Mouse (Mus musculus): Measurements from ENCODE around the gene Idua.

The Idua gene

GRCm38 (mm10) chr5:108668977-108669936 is 9.1 kb downstream of the Idua start, which contains the start of gene Dgkq:
Gene Dgkq (minus strand): TSS chr5:108669672.
- no peak for TF ChIP-seq GATA4 (IDR thresholded peaks at IDR 0.05; ENCODE audit: insufficient replicate concordance, low read length)

DNA sequence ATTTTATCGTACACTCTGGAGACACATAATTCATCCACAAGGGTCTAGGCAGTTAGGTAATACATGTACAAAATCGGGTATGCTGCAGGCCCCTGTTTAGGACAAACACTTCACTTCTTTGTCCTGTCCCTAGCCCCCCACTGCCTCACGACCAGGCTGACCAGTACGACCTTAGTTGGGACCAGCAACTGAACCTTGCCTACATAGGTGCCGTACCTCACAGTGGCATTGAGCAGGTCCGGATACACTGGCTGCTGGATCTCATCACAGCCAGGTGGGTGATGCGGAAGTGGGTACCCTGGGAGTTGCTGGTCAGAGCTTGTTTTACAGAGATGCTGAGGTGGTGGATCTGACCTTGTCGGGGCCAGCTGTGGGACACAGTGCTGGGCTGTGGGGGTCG is 9.9 kb downstream of the Idua start:
- TF ChIP-seq GATA4 (IDR thresholded peaks at IDR 0.05; ENCODE audit: insufficient replicate concordance, low read length) = no peak

DNA sequence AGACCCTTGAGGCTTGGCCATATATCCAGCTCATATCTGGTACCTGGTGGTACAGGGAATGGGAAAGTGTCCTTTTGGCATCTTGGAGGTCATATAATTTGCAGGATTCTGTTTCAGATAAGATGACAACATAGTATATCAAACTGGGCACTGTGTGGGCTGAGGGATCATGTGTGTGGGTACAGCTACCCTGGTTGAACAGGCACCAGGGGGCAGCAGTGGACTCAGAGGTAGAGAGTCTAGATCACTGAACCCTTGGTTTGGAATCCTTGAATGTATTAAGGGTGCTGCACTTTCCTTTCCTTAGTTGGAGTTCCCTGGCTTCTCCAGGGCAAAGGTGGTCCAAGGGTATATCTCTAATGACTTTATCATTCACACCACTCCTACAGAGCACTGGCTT is 10.7 kb downstream of the Idua start:
- TF ChIP-seq GATA4 (IDR thresholded peaks at IDR 0.05; ENCODE audit: insufficient replicate concordance, low read length) = no peak

DNA sequence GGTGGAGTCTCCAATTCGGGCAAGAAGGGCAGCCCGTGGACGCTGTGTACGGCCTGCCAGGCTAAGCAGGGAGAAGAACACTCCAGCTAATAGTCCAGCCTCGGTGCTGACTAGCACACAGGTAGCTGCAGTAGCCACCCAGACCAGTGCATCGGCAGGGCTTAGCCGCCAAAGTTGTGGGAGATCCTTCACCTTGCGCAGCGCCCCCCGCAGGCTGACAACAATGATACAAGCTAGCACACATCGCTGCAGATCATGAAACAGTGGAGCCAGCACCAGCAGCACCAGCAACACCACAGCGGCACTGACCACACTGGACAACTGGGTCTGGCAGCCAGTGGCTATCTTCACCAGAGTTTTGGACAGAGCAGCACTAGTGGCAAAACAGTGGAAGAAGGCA is 11.6 kb downstream of the Idua start:
- TF ChIP-seq GATA4 (IDR thresholded peaks at IDR 0.05; ENCODE audit: insufficient replicate concordance, low read length) = no peak

GRCm38 (mm10) chr5:108674624-108675023 is 14.5 kb downstream of the Idua start:
- TF ChIP-seq GATA4 (IDR thresholded peaks at IDR 0.05; ENCODE audit: insufficient replicate concordance, low read length) = no peak

DNA sequence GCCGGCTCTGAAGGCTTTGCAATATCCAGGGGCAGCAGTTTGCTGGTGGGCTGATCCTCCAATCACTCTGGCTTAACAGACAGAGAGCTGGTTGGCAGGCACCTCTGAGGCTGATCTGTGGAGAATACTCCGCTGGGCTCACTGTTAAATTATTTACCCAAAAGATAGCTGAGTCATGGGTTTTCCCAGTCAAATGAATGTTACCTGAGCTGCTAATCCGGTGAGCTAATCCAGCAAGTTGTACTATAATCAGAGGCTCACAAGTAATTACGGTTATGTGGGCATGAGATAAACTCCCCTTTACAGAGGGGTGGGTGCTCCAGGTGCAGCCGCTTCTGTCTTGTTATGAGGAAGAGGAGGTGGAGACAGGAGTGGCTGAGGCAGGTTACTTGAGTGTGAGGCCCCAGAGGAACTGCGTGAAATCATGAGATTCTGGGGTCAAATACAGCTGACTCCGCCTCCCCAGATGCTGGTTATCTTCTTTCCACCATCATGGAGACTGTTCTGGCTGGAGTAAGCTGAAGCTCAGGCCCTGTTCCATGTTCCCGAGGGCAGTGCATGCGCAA is 15.2 kb downstream of the Idua start, which contains the start of gene Slc26a1:
Gene Slc26a1, minus strand, starts transcription at position 319 of the 566 bp plus-strand sequence.
- TF ChIP-seq GATA4 (IDR thresholded peaks at IDR 0.05; ENCODE audit: insufficient replicate concordance, low read length) = peak; percentile 42; the same call in 1 of the 2 replicates

DNA sequence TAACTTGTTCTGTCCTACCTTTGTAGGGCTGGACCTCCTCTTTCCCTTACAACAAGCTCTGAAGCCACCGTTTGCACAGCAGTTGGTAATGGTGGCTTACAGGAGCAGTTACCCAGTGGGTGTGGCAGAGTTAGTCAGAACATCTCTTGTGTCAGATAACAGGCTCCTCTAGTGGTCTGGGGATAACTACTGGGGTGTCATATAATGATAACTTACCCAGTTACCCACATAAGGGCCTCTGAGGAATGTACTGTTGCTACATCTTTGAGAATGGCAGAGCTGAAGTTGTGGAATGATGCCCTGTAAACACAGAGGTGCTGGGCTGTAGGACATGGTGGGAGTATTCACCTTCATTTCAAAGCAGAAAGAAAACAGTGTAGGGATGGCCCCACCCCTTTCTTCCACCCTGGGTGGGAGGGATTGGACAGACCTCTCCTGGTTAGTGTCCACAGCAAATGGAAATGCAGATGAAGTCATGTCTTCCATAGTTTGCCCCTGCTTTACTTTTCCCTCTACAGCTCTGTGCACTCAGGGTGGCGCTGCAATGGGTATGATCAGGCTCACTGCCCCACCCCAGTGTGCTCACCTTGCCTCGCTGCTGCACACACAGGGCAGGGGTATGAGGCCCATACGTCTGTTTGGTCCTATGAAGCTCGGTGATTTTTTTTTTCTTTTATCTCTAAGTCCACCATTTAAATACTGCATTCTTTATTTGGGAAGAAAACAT is 16.8 kb downstream of the Idua start:
- TF ChIP-seq GATA4 (IDR thresholded peaks at IDR 0.05; ENCODE audit: insufficient replicate concordance, low read length) = no peak

- TF ChIP-seq GATA4 (IDR thresholded peaks at IDR 0.05; ENCODE audit: insufficient replicate concordance, low read length) = no peak
Measured at GRCm38 (mm10) chr5:108677605-108678295, 17.6 kb downstream of the Idua start.

DNA sequence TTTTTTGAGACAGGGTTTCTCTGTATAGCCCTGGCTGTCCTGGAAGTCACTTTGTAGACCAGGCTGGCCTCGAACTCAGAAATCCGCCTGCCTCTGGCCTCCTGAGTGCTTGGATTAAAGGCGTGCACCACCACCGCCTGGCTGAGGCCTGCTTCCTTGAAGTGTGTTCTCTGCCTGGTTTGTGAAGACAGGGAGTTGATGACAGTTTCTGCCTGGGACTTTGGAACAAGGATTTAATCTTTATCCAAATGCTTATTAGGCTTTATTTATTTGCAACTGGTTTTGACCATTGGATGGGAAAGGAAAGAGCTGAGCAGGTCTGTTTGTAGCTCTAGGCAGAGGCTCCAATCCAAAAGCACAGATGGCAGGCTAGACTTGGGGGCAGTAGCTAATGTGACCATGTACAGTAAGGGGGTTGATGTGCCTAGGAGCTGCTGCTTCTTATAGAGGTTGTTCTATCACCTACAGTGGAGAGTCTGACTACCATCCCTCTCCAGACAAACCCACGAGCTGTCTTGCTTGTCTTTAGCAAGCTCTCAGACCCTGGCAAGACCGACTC is 18.2 kb downstream of the Idua start:
- TF ChIP-seq GATA4 (IDR thresholded peaks at IDR 0.05; ENCODE audit: insufficient replicate concordance, low read length) = no peak

DNA sequence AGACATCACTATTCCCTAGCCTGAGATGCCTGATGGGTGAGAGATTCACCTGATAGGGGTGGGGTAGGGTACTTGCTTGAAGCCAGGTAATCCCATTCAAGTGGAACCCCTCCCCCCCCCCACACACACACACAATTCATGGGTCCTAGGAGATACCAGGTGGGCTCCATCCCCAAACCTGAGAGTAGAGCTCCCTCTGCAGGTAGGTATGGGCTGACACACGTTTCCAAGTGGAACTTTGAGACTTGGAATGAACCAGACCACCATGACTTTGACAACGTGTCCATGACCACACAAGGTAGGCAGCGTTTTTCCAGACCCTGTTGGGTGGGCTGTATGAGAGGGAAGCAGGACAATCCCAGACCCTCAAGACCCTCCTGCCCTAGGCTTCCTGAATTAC is 19.8 kb downstream of the Idua start:
- no peak for TF ChIP-seq GATA4 (IDR thresholded peaks at IDR 0.05; ENCODE audit: insufficient replicate concordance, low read length)

DNA sequence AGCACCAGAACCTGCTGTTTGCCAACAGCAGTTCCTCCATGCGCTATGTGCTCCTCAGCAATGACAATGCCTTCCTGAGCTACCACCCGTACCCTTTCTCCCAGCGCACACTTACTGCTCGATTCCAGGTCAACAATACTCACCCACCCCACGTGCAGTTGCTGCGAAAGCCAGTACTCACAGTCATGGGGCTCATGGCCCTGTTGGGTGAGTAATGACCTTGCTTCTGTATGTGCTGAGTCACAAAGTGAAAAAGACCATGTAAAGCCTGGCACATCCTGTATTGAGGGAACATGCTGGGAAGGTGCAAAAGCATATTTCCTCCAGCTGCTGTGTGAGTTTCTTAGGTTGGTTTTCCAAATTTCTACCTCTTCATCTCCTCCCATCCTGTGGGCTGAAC is 20.7 kb downstream of the Idua start:
- no peak for TF ChIP-seq GATA4 (IDR thresholded peaks at IDR 0.05; ENCODE audit: insufficient replicate concordance, low read length)

DNA sequence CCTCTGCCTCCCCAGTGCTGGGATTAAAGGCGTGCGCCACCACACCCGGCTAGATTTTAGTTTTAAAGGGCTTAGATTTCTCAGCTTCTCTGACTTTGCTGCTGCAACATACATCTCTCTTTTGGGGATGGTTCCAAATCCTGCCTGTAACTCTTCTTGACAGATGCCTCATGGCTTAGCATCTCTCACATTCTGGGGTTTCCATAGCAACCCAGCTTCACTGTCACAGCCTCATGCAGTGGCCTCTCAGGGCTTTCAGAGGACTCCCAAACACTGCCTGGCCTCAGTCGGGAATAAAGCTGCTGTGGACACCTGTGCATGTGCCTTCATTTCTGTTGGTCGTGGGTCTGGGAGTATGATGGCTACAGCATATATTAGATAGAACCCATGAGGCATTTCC is 29.0 kb downstream of the Idua start:
- TF ChIP-seq GATA4 (IDR thresholded peaks at IDR 0.05; ENCODE audit: insufficient replicate concordance, low read length) = no peak

- TF ChIP-seq GATA4 (IDR thresholded peaks at IDR 0.05; ENCODE audit: insufficient replicate concordance, low read length) = no peak
Measured at GRCm38 (mm10) chr5:108691152-108691551, 31.0 kb downstream of the Idua start.

DNA sequence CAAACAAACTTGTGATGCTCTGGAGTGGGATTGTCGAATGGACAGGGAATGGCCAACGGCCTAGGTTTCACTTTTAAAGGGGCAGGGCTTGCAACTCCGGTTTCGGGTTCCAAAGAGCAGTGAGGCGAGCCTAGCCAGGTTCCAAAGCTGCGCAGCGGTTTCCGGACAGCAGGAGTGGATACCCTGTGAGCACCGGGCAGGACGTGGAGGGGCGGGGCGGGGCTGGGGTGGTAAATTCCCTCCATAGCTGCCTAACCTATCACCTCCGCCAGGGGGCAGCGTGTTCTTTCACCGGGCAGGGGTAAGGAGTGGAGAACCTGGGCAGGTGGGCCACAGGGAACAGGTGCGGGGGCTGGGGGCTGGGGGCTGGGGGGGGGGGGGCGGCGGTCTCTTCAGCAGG is 32.1 kb downstream of the Idua start, which contains the start of gene Fgfrl1:
Gene Fgfrl1, plus strand, starts transcription at position 112 of the 400 bp plus-strand sequence.
- no peak for TF ChIP-seq GATA4 (IDR thresholded peaks at IDR 0.05; ENCODE audit: insufficient replicate concordance, low read length)

GRCm38 (mm10) chr5:108693872-108694288 is 33.7 kb downstream of the Idua start:
- TF ChIP-seq GATA4 (IDR thresholded peaks at IDR 0.05; ENCODE audit: insufficient replicate concordance, low read length) = no peak

All from liver, adult (tissue).